Mouse (Mus musculus) bone marrow macrophage, adult 2 months (primary cell): ENCODE results near the gene Plin5. TPM values are rescaled to one million over a fixed set of nuclear protein-coding genes. Genes with fewer than 3 reads are reported as not detected.
A peak's percentile ranks its signal among the peaks of the same experiment; 100 is the strongest.

Source experiments
- H3K27ac ChIP-seq: 2 replicates; pipeline ENCODE4 v1.5.1; 2012; ENCODE audit warnings: low read depth, low read length; ENCODE audit not compliant: insufficient read depth
- H3K4me1 ChIP-seq: 2 replicates; pipeline ENCODE4 v1.6.1; 2012; ENCODE audit warnings: low read length; ENCODE audit not compliant: control insufficient read depth, insufficient read depth
- H3K4me3 ChIP-seq: 2 replicates; pipeline ENCODE4 v1.5.1; 2012; ENCODE audit warnings: mild to moderate bottlenecking, low read length, moderate library complexity; ENCODE audit not compliant: insufficient read depth
- CTCF ChIP-seq: IDR thresholded peaks from 2 replicates; pipeline ENCODE4 v1.5.1; 2012; ENCODE audit warnings: low read depth, mild to moderate bottlenecking, low read length, moderate library complexity
- POLR2A ChIP-seq: IDR thresholded peaks from 2 replicates; pipeline ENCODE4 v1.6.1; 2012; ENCODE audit warnings: mild to moderate bottlenecking, low read depth, low read length, borderline replicate concordance
- polyA plus RNA-seq: library from polyadenylated mRNA; stranded (reverse); fragments of >200 nt; gene quantifications from 2 replicates; pipeline ENCODE4 v1.2.4, GENCODE M21; 2012; ENCODE audit not compliant: missing spikeins, insufficient read depth, insufficient read length

Gene Plin5
- polyA plus RNA-seq, 1 experiment: not detected

- TF ChIP-seq CTCF (no peak), POLR2A (no peak)
- Histone ChIP-seq H3K4me3 (no peak overlapping the region), H3K27ac (no peak overlapping the region), H3K4me1 (no peaks in the 10 kb centered on the region)
Observed at GRCm38 (mm10) chr17:56147420-56147819, 30.0 kb upstream of the Plin5 start.

- no peak overlapping the region for H3K4me3 ChIP-seq
- no peaks in the 10 kb centered on the region for H3K4me1 ChIP-seq
- H3K27ac ChIP-seq: no peak overlapping the region
- TF ChIP-seq POLR2A (no peak), CTCF (no peak)
Observed at GRCm38 (mm10) chr17:56146131-56146530, 28.7 kb upstream of the Plin5 start.

GRCm38 (mm10) chr17:56144546-56144945 is 27.1 kb upstream of the Plin5 start:
- H3K4me3 ChIP-seq: no peak overlapping the region
- no peak overlapping the region for H3K27ac ChIP-seq
- no peak for TF ChIP-seq CTCF
- TF ChIP-seq POLR2A: no peak
- H3K4me1 ChIP-seq: no peaks in the 10 kb centered on the region

GRCm38 (mm10) chr17:56141702-56142605 is 24.6 kb upstream of the Plin5 start:
- Histone ChIP-seq H3K27ac (no peak overlapping the region), H3K4me3 (no peak overlapping the region), H3K4me1 (no peaks in the 10 kb centered on the region)
- TF ChIP-seq CTCF (no peak), POLR2A (no peak)

- TF ChIP-seq POLR2A (no peak), CTCF (no peak)
- Histone ChIP-seq H3K27ac (no peak within 1 kb of the TSS), H3K4me1 (0 out of 2 replicates have a peak, but pooled peaks cover 2% of the 10 kb centered on the region), H3K4me3 (peak within 1 kb of the TSS; percentile 55)
Observed at GRCm38 (mm10) chr17:56139858-56140595, 22.6 kb upstream of the Plin5 start, which contains the start of gene Sema6b. Sema6b (minus strand) TSS chr17:56140343.

- peak overlapping the region; percentile 55 for H3K4me3 ChIP-seq
- 0 out of 2 replicates have a peak, but pooled peaks cover 2% of the 10 kb centered on the region for H3K4me1 ChIP-seq
- no peak overlapping the region for H3K27ac ChIP-seq
- TF ChIP-seq CTCF: no peak
- TF ChIP-seq POLR2A: no peak
Observed at GRCm38 (mm10) chr17:56139355-56139754, 22.0 kb upstream of the Plin5 start.

- Histone ChIP-seq H3K27ac (no peak overlapping the region), H3K4me3 (no peak overlapping the region), H3K4me1 (0 out of 2 replicates have a peak, but pooled peaks cover 2% of the 10 kb centered on the region)
- TF ChIP-seq CTCF: no peak
- TF ChIP-seq POLR2A: no peak
Observed at GRCm38 (mm10) chr17:56137839-56138613, 20.6 kb upstream of the Plin5 start.

GRCm38 (mm10) chr17:56136558-56136957 is 19.2 kb upstream of the Plin5 start:
- TF ChIP-seq POLR2A: no peak
- no peak for TF ChIP-seq CTCF
- H3K27ac ChIP-seq: no peak overlapping the region
- H3K4me3 ChIP-seq: no peak overlapping the region

GRCm38 (mm10) chr17:56134463-56134971 is 17.1 kb upstream of the Plin5 start:
- peak overlapping the region; percentile 58 for H3K4me3 ChIP-seq
- H3K4me1 ChIP-seq: 0 out of 2 replicates have a peak, but pooled peaks cover 2% of the 10 kb centered on the region
- H3K27ac ChIP-seq: peak overlapping the region; percentile 56
- TF ChIP-seq POLR2A (no peak), CTCF (peak; percentile 93)

More at GRCm38 (mm10) chr17:56136558-56136957, 19.2 kb upstream of the Plin5 start:
- H3K4me1 ChIP-seq: 0 out of 2 replicates have a peak, but pooled peaks cover 2% of the 10 kb centered on the region
